Mouse (Mus musculus) C2C12 (cell line): ENCODE measurements around the gene Sdhb. TPM values are rescaled to one million over a fixed set of nuclear protein-coding genes. Genes with fewer than 3 reads are reported as not detected.

Experiments
- H3K27me3 ChIP-seq: one replicate; pipeline ENCODE4 v1.6.1; 2011; ENCODE audit not compliant: control insufficient read depth, insufficient read depth, insufficient read length
- H3K36me3 ChIP-seq: one replicate; pipeline ENCODE4 v1.6.1; 2011; ENCODE audit not compliant: control insufficient read depth, insufficient read depth
- H3K4me3 ChIP-seq: one replicate; pipeline ENCODE4 v1.5.1; 2011; ENCODE audit warnings: mild to moderate bottlenecking, control low read depth; ENCODE audit not compliant: poor library complexity, insufficient read depth, severe bottlenecking
- H3K79me2 ChIP-seq: one replicate; pipeline ENCODE4 v1.6.1; 2011; ENCODE audit not compliant: control insufficient read depth, insufficient read depth
- H3K79me3 ChIP-seq: one replicate; pipeline ENCODE4 v1.6.1; 2011; ENCODE audit warnings: low read depth, control low read depth
- H3ac ChIP-seq: one replicate; pipeline ENCODE3; 2011; ENCODE audit warnings: low read depth; ENCODE audit not compliant: control insufficient read depth, insufficient read length
- CEBPB ChIP-seq: IDR thresholded peaks from one replicate; pipeline ENCODE4 v1.6.1; 2011; ENCODE audit warnings: low read depth, mild to moderate bottlenecking, control low read depth, moderate library complexity
- CTCF ChIP-seq: IDR thresholded peaks from one replicate; pipeline ENCODE4 v1.5.1; 2011; ENCODE audit not compliant: control insufficient read depth, insufficient read depth, insufficient read length
- FOSL1 ChIP-seq: IDR thresholded peaks from one replicate; pipeline ENCODE4 v1.8.0; 2011; ENCODE audit warnings: mild to moderate bottlenecking, low read length; ENCODE audit not compliant: poor library complexity, insufficient read depth, severe bottlenecking
- MAX ChIP-seq: IDR thresholded peaks from one replicate; pipeline ENCODE4 v1.6.1; 2011; ENCODE audit warnings: mild to moderate bottlenecking, control low read depth
- MYOD1 ChIP-seq: IDR thresholded peaks from one replicate; pipeline ENCODE4 v1.6.1; 2011; ENCODE audit warnings: low read depth; ENCODE audit not compliant: control insufficient read depth, insufficient read length
- MYOG ChIP-seq: IDR thresholded peaks from one replicate; pipeline ENCODE4 v1.6.1; 2011; ENCODE audit not compliant: control insufficient read depth, insufficient read length; ENCODE audit errors: extremely low read depth
- USF1 ChIP-seq: IDR thresholded peaks from one replicate; pipeline ENCODE4 v1.6.1; 2011; ENCODE audit warnings: low read depth, mild to moderate bottlenecking, control low read depth, moderate library complexity
- polyA plus RNA-seq: library from polyadenylated mRNA; unstranded; fragments of >200 nt; fragmentation: generic; extraction: Trizol; gene quantifications from one replicate; pipeline ENCODE4 v1.2.1, GENCODE M21; 2012; ENCODE audit warnings: missing spikeins

Sdhb gene
- polyA plus RNA-seq, 1 experiment = 370 TPM

DNA sequence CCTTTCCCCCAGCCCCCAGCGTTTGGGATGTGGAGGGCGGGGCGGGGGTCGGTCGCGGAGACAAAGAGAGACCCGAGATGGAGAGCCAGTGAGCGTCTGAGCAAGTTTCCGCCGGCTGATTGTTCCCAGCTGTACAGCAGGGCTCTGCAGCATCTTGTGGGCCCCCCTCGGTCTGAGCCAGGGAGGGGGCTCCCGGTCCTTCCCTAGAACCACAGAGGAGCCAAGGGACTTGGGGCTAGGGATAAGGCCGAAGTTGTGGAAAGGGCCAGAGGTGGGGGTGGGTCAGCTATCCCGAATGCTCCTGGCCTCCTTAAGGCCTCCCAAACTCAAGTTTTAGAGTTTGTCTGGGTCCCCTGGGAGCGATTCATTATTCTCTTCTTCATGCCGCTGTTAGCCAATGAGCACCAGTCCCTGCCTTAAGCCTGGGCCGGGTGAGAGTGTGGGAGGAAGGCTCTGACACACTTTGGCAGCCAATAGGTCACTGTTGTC lies 50.0 kb downstream of the Sdhb start:
- no peaks in the 10 kb centered on the region for H3K79me3 ChIP-seq
- H3ac ChIP-seq = no peak overlapping the region
- H3K27me3 ChIP-seq = no peaks in the 10 kb centered on the region
- no peaks in the 10 kb centered on the region for H3K79me2 ChIP-seq
- TF ChIP-seq MYOG (no peak), FOSL1 (no peak), MYOD1 (no peak), MAX (no peak), USF1 (no peak), CTCF (no peak), CEBPB (no peak)
- no peaks in the 10 kb centered on the region for H3K36me3 ChIP-seq
- H3K4me3 ChIP-seq = no peak overlapping the region

DNA sequence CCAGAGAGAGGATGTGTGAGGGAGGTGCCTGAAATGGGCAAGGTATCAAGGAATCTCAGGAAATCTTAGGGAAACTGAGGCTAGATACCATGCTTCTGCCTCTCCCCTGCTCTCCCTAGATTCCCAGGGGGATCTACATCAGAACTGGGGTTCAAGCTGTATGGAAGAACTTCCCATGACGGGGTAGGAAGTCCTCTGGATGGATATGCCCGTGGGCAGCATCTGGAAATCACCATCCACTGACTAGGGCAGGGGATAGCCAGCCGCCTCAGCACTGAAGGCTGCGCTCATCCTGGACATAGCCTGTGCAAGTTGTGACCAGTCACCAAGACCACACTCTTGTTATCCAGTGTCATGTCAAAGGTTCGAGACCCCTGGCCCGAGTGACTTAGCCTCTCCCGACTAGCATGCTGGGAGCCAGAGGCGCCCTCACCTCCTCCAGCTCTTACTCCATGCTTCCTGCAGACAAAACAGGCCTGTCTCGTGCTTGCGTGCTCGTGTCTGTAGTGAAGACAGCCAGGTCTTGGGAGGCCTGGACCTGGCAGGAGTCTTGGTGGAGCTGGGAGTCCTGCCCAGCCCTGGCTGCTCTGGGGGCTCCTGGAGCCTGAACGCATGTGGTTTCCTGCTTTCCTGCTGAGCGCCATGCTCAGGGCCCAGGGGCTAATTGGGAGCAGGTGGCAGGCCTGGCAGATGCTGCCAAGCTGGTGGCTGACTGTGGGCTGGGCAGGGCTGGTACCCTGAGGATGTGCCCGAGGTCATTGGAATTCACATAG lies 50.7 kb downstream of the Sdhb start:
- Histone ChIP-seq H3K36me3 (no peaks in the 10 kb centered on the region), H3K4me3 (no peak overlapping the region), H3ac (no peak overlapping the region), H3K27me3 (no peaks in the 10 kb centered on the region), H3K79me3 (no peaks in the 10 kb centered on the region), H3K79me2 (no peaks in the 10 kb centered on the region)
- TF ChIP-seq MAX = no peak
- TF ChIP-seq MYOD1 = no peak
- TF ChIP-seq CTCF = no peak
- no peak for TF ChIP-seq CEBPB
- no peak for TF ChIP-seq USF1
- TF ChIP-seq MYOG = no peak
- no peak for TF ChIP-seq FOSL1

GRCm38 (mm10) chr4:141012558-141012957 lies 51.6 kb downstream of the Sdhb start:
- no peak for TF ChIP-seq USF1
- no peak for TF ChIP-seq MYOD1
- TF ChIP-seq FOSL1 = no peak
- no peak for TF ChIP-seq CTCF
- TF ChIP-seq MYOG = no peak
- TF ChIP-seq MAX = no peak
- no peak for TF ChIP-seq CEBPB
- H3ac ChIP-seq = no peak overlapping the region
- no peaks in the 10 kb centered on the region for H3K79me2 ChIP-seq
- no peak overlapping the region for H3K4me3 ChIP-seq
- no peaks in the 10 kb centered on the region for H3K27me3 ChIP-seq
- no peaks in the 10 kb centered on the region for H3K36me3 ChIP-seq
- no peaks in the 10 kb centered on the region for H3K79me3 ChIP-seq

DNA sequence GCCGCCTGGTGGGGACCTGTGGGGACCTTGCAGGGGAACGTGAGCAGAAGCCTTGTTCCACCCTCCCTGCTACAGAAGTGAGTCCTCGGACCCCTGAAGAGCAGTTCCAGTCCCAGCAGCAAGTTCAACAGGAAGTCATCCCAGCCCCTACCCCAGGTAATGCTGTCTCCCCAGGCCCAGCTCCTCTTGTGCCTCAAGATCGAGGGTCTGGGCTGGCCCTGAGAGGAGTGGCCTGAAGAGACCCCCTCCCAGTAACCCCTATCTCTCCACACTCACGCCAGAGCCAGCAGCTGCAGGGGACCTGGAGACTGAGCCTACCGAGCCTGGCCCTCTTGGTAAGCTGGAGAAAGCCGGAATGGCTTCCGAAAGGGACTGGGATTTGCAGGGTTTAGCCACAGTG lies 53.1 kb downstream of the Sdhb start:
- Histone ChIP-seq H3K4me3 (no peak overlapping the region), H3K36me3 (no peaks in the 10 kb centered on the region), H3K79me3 (no peaks in the 10 kb centered on the region), H3K27me3 (no peaks in the 10 kb centered on the region), H3ac (no peak overlapping the region), H3K79me2 (no peaks in the 10 kb centered on the region)
- no peak for TF ChIP-seq FOSL1
- no peak for TF ChIP-seq USF1
- no peak for TF ChIP-seq CTCF
- no peak for TF ChIP-seq MYOD1
- TF ChIP-seq MYOG = no peak
- no peak for TF ChIP-seq MAX
- TF ChIP-seq CEBPB = no peak

DNA sequence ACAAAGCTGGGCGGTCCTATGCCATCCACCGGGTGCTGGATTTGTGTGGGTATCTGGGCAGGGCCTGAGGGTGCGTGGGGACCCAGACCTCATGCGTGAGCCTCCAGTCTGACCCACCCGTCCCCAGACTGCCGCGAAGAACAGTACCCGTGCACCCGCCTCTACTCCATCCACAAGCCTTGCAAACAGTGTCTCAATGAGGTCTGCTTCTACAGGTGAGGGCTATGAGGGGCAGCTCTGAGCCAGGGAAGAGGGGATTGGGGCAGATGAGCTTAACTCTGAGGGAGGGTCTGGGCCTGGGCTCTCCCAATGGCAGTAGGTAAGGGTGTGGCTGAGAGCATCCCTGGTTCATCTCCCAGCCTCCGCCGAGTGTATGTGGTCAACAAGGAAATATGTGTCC lies 53.9 kb downstream of the Sdhb start:
- no peak overlapping the region for H3K4me3 ChIP-seq
- TF ChIP-seq FOSL1 (no peak), MYOD1 (no peak), CTCF (no peak), MAX (no peak), USF1 (no peak), CEBPB (no peak), MYOG (no peak)
- no peaks in the 10 kb centered on the region for H3K36me3 ChIP-seq
- no peak overlapping the region for H3ac ChIP-seq
- no peaks in the 10 kb centered on the region for H3K79me2 ChIP-seq
- no peaks in the 10 kb centered on the region for H3K27me3 ChIP-seq
- H3K79me3 ChIP-seq = no peaks in the 10 kb centered on the region

GRCm38 (mm10) chr4:141015356-141015755 lies 54.4 kb downstream of the Sdhb start:
- TF ChIP-seq MYOG (no peak), FOSL1 (no peak), USF1 (no peak), CTCF (no peak), CEBPB (no peak), MAX (no peak), MYOD1 (no peak)
- Histone ChIP-seq H3ac (no peak overlapping the region), H3K27me3 (no peaks in the 10 kb centered on the region), H3K79me3 (no peaks in the 10 kb centered on the region), H3K4me3 (no peak overlapping the region), H3K36me3 (no peaks in the 10 kb centered on the region), H3K79me2 (no peaks in the 10 kb centered on the region)
